Mouse (Mus musculus): ENCODE measurements around the gene Cyp2e1. TPM values are rescaled to one million over a fixed set of nuclear protein-coding genes. Genes with fewer than 3 reads are reported as not detected.
"Not testable (repeated sequence)": the region's sequence is repeated elsewhere in the genome, so short reads cannot be mapped to it uniquely, and the experiment has no call there.

Cyp2e1 gene
- total and polyA plus RNA-seq, 2 experiments = 2,859 to 4,003 TPM

GRCm38 (mm10) chr7:140760647-140761046, 2.9 kb upstream of the Cyp2e1 start:
- TF ChIP-seq CTCF (IDR thresholded peaks at IDR 0.05; ENCODE audit: low read depth, low read length) = no peak
- H3K27ac ChIP-seq (replicated peaks; ENCODE audit: insufficient read depth, low read depth, low read length) = no peak overlapping the region
- DNase-seq (ENCODE audit: extremely low read depth, low read depth, low spot score) = peak; percentile 92
- no peaks in the 10 kb centered on the region for H3K27me3 ChIP-seq (ENCODE audit: control insufficient read depth, insufficient read depth, low read length)
- H3K9ac ChIP-seq (ENCODE audit: low read depth, low read length) = no peak overlapping the region
- peaks cover 12% of the 10 kb centered on the region for H3K36me3 ChIP-seq (ENCODE audit: control insufficient read depth, insufficient read depth, low read length)
- no peak overlapping the region for H3K4me3 ChIP-seq (ENCODE audit: insufficient read depth, low read depth, low read length)
- peaks cover 13% of the 10 kb centered on the region; the same call in 1 of the 2 replicates for H3K4me1 ChIP-seq (ENCODE audit: control insufficient read depth, insufficient read depth, low read length)
- no peaks in the 10 kb centered on the region; the same call in 1 of the 2 replicates for H3K79me2 ChIP-seq (ENCODE audit: control insufficient read depth, insufficient read depth, low read length)

GRCm38 (mm10) chr7:140765391-140765790, 1.9 kb downstream of the Cyp2e1 start:
- H3K9ac ChIP-seq (ENCODE audit: low read depth, low read length); H3K4me1 ChIP-seq (ENCODE audit: control insufficient read depth, insufficient read depth, low read length); H3K27ac ChIP-seq (replicated peaks; ENCODE audit: insufficient read depth, low read depth, low read length); H3K27me3 ChIP-seq (ENCODE audit: control insufficient read depth, insufficient read depth, low read length); H3K79me2 ChIP-seq (ENCODE audit: control insufficient read depth, insufficient read depth, low read length): not testable (repeated sequence)
- DNase-seq (ENCODE audit: extremely low read depth, low read depth, low spot score) = peak; percentile 26
- Histone ChIP-seq H3K36me3 (ENCODE audit: control insufficient read depth, insufficient read depth, low read length) (peaks cover 50% of the 10 kb centered on the region), H3K4me3 (ENCODE audit: insufficient read depth, low read depth, low read length) (peak overlapping the region; percentile 75; the same call in 1 of the 2 replicates)
- WGBS = 37% methylated on average over 1 of the region's 1 CpGs

DNA sequence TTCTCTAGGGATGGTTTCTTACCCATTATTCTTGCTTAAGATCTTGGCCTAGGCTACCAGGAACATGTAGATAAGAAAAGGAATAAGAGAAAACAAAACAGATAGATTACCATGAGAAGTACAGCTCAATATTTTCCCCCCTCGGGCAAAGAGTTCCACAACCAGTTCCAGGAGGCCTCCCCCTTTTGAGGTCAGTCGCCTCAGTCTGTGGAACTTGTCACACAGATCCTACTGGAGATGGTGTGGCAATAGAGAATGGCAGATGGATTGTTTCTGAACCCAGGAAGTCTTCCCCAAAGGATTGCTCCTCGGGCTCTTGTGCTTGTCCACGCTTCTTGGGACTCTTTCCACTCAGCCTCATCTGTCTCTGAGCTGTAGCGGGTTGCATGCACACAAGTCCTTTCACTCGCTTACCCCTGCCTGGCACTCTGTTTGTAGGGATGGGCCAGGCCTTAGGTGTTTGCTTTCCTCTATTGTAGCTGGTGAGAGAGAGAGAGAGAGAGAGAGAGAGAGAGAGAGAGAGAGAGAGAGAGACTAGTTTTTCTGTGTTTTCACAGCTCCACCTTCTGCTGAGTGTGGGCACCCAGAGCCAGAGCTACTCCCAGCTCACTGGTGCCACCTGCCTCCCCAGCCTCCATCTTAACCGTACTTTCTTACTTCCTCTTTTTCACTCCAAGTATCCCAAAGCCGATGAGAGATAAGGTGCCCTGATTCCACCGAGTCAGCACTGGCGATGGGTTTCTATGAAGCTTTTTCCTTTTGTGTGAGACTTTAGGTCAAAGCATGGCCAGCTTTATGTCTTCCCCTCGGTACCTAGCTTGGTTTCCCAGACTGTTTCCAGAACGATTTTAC, 2.6 kb downstream of the Cyp2e1 start:
- Histone ChIP-seq H3K27ac (replicated peaks; ENCODE audit: insufficient read depth, low read depth, low read length) (peak overlapping the region; percentile 7), H3K4me3 (ENCODE audit: insufficient read depth, low read depth, low read length) (peak overlapping the region; percentile 27)
- 26% methylated on average over 12 of the region's 12 CpGs for WGBS

DNA sequence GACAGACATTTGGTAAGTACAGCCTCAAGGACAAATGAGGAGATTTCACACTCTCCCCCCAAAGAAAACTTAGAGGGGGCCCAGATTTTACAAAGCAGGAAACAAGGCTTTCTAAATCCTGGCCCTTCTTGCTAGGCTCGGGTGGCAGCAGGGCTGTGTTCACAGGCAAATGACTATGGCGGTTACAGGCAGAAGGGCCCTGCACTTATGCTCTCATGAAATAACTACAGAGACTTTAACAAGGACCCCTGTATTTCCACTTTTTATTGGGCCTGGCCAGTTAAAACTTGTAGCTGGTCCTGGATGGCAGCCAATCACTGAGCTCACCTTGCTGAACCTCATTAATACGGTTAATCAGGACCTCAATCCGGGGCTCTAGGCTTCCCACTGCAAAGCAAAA, 17.0 kb downstream of the Cyp2e1 start:
- Histone ChIP-seq H3K27ac (replicated peaks; ENCODE audit: insufficient read depth, low read depth, low read length) (no peak overlapping the region), H3K27me3 (ENCODE audit: control insufficient read depth, insufficient read depth, low read length) (peaks cover 3% of the 10 kb centered on the region; the same call in 1 of the 2 replicates), H3K4me3 (ENCODE audit: insufficient read depth, low read depth, low read length) (no peak overlapping the region), H3K79me2 (ENCODE audit: control insufficient read depth, insufficient read depth, low read length) (no peaks in the 10 kb centered on the region), H3K4me1 (ENCODE audit: control insufficient read depth, insufficient read depth, low read length) (no peaks in the 10 kb centered on the region), H3K36me3 (ENCODE audit: control insufficient read depth, insufficient read depth, low read length) (no peaks in the 10 kb centered on the region), H3K9ac (ENCODE audit: low read depth, low read length) (no peak overlapping the region)
- 91% methylated on average over 4 of the region's 4 CpGs for WGBS
- no peak for DNase-seq (ENCODE audit: extremely low read depth, low read depth, low spot score)
- TF ChIP-seq POLR2A (IDR thresholded peaks at IDR 0.05; ENCODE audit: extremely low read depth, insufficient read depth, low read length) = no peak
- no peak for TF ChIP-seq CTCF (IDR thresholded peaks at IDR 0.05; ENCODE audit: low read depth, low read length)

More for the DNA sequence above, 2.6 kb downstream of the Cyp2e1 start:
- TF ChIP-seq POLR2A (IDR thresholded peaks at IDR 0.05; ENCODE audit: extremely low read depth, insufficient read depth, low read length) (peak; percentile 55; the same call in 1 of the 2 replicates), CTCF (IDR thresholded peaks at IDR 0.05; ENCODE audit: low read depth, low read length) (peak; percentile 52)
- Histone ChIP-seq H3K79me2 (ENCODE audit: control insufficient read depth, insufficient read depth, low read length) (no peaks in the 10 kb centered on the region; the same call in 1 of the 2 replicates), H3K4me1 (ENCODE audit: control insufficient read depth, insufficient read depth, low read length) (peaks cover 3% of the 10 kb centered on the region; the same call in 1 of the 2 replicates), H3K9ac (ENCODE audit: low read depth, low read length) (peak overlapping the region; percentile 62), H3K36me3 (ENCODE audit: control insufficient read depth, insufficient read depth, low read length) (peaks cover 57% of the 10 kb centered on the region), H3K27me3 (ENCODE audit: control insufficient read depth, insufficient read depth, low read length) (no peaks in the 10 kb centered on the region)
- peak; percentile 55 for DNase-seq (ENCODE audit: extremely low read depth, low read depth, low spot score)

- WGBS = 82% methylated on average over 33 of the region's 33 CpGs
- no peaks in the 10 kb centered on the region for H3K36me3 ChIP-seq (ENCODE audit: control insufficient read depth, insufficient read depth, low read length)
- no peaks in the 10 kb centered on the region for H3K79me2 ChIP-seq (ENCODE audit: control insufficient read depth, insufficient read depth, low read length)
- H3K9ac ChIP-seq (ENCODE audit: low read depth, low read length) = no peak within 1 kb of the TSS
- no peak within 1 kb of the TSS for H3K27ac ChIP-seq (replicated peaks; ENCODE audit: insufficient read depth, low read depth, low read length)
- no peak for DNase-seq (ENCODE audit: extremely low read depth, low read depth, low spot score)
- H3K27me3 ChIP-seq (ENCODE audit: control insufficient read depth, insufficient read depth, low read length) = peaks cover 15% of the 10 kb centered on the region; the same call in 1 of the 2 replicates
- no peaks in the 10 kb centered on the region for H3K4me1 ChIP-seq (ENCODE audit: control insufficient read depth, insufficient read depth, low read length)
- H3K4me3 ChIP-seq (ENCODE audit: insufficient read depth, low read depth, low read length) = no peak within 1 kb of the TSS
- TF ChIP-seq POLR2A (IDR thresholded peaks at IDR 0.05; ENCODE audit: extremely low read depth, insufficient read depth, low read length) = no peak
- no peak for TF ChIP-seq CTCF (IDR thresholded peaks at IDR 0.05; ENCODE audit: low read depth, low read length)
Measured at GRCm38 (mm10) chr7:140787406-140788052, 24.0 kb downstream of the Cyp2e1 start, which contains the start of gene Syce1. TSS of gene Syce1 (minus strand) at chr7:140787852.
